Mouse (Mus musculus) cerebellum, adult 11-12 months (tissue): Measurements from ENCODE around the gene Megf8.
A peak's percentile ranks its signal among the peaks of the same experiment; 100 is the strongest.
"Not testable (repeated sequence)": the region's sequence is repeated elsewhere in the genome, so short reads cannot be mapped to it uniquely, and the experiment has no call there.

Experiments used
- DNase-seq: peaks from one replicate; pipeline ENCODE4 v3.0.0; 2022

Megf8 gene

GRCm38 (mm10) chr7:25301063-25301462 is 15.9 kb upstream of the Megf8 start, which contains the start of gene Prr19:
Gene Prr19, plus strand, starts transcription at chr7:25301411.
- DNase-seq: peak; percentile 57

GRCm38 (mm10) chr7:25303003-25303684 is 13.8 kb upstream of the Megf8 start:
- peak; percentile 46 for DNase-seq

GRCm38 (mm10) chr7:25303685-25304006 is 13.3 kb upstream of the Megf8 start:
- no peak for DNase-seq

GRCm38 (mm10) chr7:25305481-25305880 is 11.5 kb upstream of the Megf8 start:
- DNase-seq: peak; percentile 51

- DNase-seq: peak; percentile 79
Observed at GRCm38 (mm10) chr7:25305956-25306613, 10.9 kb upstream of the Megf8 start, which contains the start of gene Tmem145. Gene Tmem145, plus strand, starts transcription at chr7:25306106.

- no peak for DNase-seq
Observed at GRCm38 (mm10) chr7:25306614-25306996, 10.4 kb upstream of the Megf8 start.

GRCm38 (mm10) chr7:25308702-25309318 is 8.2 kb upstream of the Megf8 start:
- peak; percentile 38 for DNase-seq

GRCm38 (mm10) chr7:25309425-25309824 is 7.5 kb upstream of the Megf8 start:
- peak; percentile 31 for DNase-seq

- no peak for DNase-seq
Observed at GRCm38 (mm10) chr7:25311193-25311592, 5.8 kb upstream of the Megf8 start.

- DNase-seq: no peak
Observed at GRCm38 (mm10) chr7:25313325-25313724, 3.6 kb upstream of the Megf8 start.

GRCm38 (mm10) chr7:25314606-25315305 is 2.2 kb upstream of the Megf8 start:
- peak; percentile 70 for DNase-seq

- DNase-seq: peak; percentile 78
Observed at GRCm38 (mm10) chr7:25315306-25316041, 1.5 kb upstream of the Megf8 start.

- peak; percentile 74 for DNase-seq
Observed at GRCm38 (mm10) chr7:25317446-25317999, 559 bp downstream of the Megf8 start.

GRCm38 (mm10) chr7:25322058-25322484 is 5.1 kb downstream of the Megf8 start:
- DNase-seq: no peak

- DNase-seq: no peak
Observed at GRCm38 (mm10) chr7:25323219-25323618, 6.3 kb downstream of the Megf8 start.

- not testable (repeated sequence) for DNase-seq
Observed at GRCm38 (mm10) chr7:25325431-25325830, 8.5 kb downstream of the Megf8 start.

GRCm38 (mm10) chr7:25326233-25326632 is 9.3 kb downstream of the Megf8 start:
- DNase-seq: no peak

GRCm38 (mm10) chr7:25333596-25334307 is 16.8 kb downstream of the Megf8 start:
- DNase-seq: peak; percentile 74

GRCm38 (mm10) chr7:25334472-25334871 is 17.5 kb downstream of the Megf8 start:
- no peak for DNase-seq

GRCm38 (mm10) chr7:25339329-25339728 is 22.4 kb downstream of the Megf8 start:
- no peak for DNase-seq

- DNase-seq: no peak
Observed at GRCm38 (mm10) chr7:25341000-25341784, 24.2 kb downstream of the Megf8 start.
